Mouse (Mus musculus): ENCODE results near the gene Lrrc34. TPM values are rescaled to one million over a fixed set of nuclear protein-coding genes. Genes with fewer than 3 reads are reported as not detected.
A peak's percentile ranks its signal among the peaks of the same experiment; 100 is the strongest.

The Lrrc34 gene
- 1.8 and 2.5 TPM in 2 replicates for polyA plus RNA-seq (2016; fragmentation: Nextera tagmentation; extraction: Ambion mirVana)

GRCm38 (mm10) chr3:30647440-30648090, at the start of gene Lrrc34:
Gene Lrrc34, minus strand, starts transcription at chr3:30647869.
- peak; percentile 85 for DNase-seq (ENCODE audit: low spot score)
- peak within 1 kb of the TSS; percentile 78 for H3K27ac ChIP-seq (replicated peaks)
- peaks cover 25% of the 10 kb centered on the region for H3K4me1 ChIP-seq
- H3K4me3 ChIP-seq: peak within 1 kb of the TSS; percentile 58
- H3K36me3 ChIP-seq: no peaks in the 10 kb centered on the region
- no peaks in the 10 kb centered on the region for H3K9me3 ChIP-seq (replicated peaks)
- WGBS: 2% methylated on average over 25 of the region's 25 CpGs
- peaks cover 44% of the 10 kb centered on the region for H3K27me3 ChIP-seq (ENCODE audit: low read depth, poor library complexity, severe bottlenecking)

DNA sequence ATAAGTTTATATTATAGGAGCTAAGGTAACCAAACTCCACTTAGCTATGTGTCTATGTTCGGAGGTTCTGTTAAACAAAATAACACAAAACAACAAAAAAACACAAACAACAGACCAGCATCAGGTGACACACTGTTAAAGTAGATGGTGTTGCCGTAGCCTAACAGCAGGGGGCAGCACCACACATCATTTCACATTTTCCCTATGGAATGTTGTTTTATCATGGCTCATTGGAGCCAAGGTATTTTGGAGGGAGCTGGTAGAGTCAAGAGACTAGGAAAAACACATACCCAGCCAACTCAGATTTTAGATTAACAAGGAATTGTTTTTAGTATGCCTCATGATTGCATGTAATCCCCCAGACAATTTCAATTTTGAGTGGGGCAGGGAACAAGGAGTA, 48.7 kb upstream of the Lrrc34 start:
- WGBS: 19% methylated on average over 2 of the region's 2 CpGs
- DNase-seq (ENCODE audit: low spot score): peak; percentile 51
- no peak overlapping the region for H3K4me3 ChIP-seq
- no peaks in the 10 kb centered on the region for H3K9me3 ChIP-seq (replicated peaks)
- no peaks in the 10 kb centered on the region for H3K36me3 ChIP-seq
- no peak overlapping the region for H3K27ac ChIP-seq (replicated peaks)
- no peaks in the 10 kb centered on the region for H3K27me3 ChIP-seq (ENCODE audit: low read depth, poor library complexity, severe bottlenecking)
- H3K4me1 ChIP-seq: no peaks in the 10 kb centered on the region

DNA sequence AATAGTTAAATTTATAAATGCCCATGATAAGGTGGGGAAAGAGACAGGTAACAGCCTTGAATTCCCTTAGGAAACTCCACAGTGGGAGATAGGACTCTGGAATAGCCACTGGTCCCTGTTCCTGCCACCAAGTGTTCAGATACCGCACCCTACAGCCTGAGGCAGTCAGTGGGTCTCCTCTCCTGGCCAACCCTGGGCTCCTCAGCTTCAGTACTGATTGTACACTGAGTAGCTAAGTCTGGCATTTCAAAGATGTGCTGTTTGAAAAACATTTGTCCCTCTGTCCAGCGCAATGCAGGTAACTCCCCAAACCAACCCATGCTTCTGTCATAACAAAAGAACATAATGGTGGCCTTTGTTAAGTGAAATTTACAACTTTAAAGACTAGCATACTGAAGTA, 48.0 kb upstream of the Lrrc34 start:
- Histone ChIP-seq H3K9me3 (replicated peaks) (no peaks in the 10 kb centered on the region), H3K4me3 (no peak overlapping the region), H3K36me3 (no peaks in the 10 kb centered on the region), H3K27ac (replicated peaks) (no peak overlapping the region), H3K4me1 (no peaks in the 10 kb centered on the region), H3K27me3 (ENCODE audit: low read depth, poor library complexity, severe bottlenecking) (no peaks in the 10 kb centered on the region)
- DNase-seq (ENCODE audit: low spot score): no peak
- WGBS: 93% methylated on average over 2 of the region's 2 CpGs

DNA sequence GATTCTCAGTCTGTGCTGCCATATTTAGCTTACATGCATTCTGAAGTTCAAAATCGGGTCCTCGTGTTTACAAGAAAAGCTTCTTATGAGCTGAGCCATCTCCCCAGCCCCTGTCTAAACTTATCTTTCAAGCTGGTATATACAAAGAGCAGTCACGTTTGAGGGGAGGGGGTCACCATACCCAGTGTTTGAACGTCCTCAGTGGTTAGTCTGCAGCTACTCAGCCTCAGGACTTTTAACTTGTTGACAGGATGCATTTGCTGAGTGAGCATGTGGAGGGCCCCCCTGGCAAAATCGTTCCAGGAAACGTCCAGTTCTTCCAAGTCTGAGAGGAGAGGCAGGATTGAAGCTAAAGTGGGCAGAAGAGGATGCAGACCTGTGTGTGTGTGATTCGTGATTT, 43.3 kb upstream of the Lrrc34 start:
- Histone ChIP-seq H3K36me3 (no peaks in the 10 kb centered on the region), H3K27ac (replicated peaks) (no peak overlapping the region), H3K9me3 (replicated peaks) (no peaks in the 10 kb centered on the region), H3K4me1 (no peaks in the 10 kb centered on the region), H3K4me3 (no peak overlapping the region), H3K27me3 (ENCODE audit: low read depth, poor library complexity, severe bottlenecking) (no peaks in the 10 kb centered on the region)
- WGBS: 73% methylated on average over 7 of the region's 7 CpGs
- no peak for DNase-seq (ENCODE audit: low spot score)

DNA sequence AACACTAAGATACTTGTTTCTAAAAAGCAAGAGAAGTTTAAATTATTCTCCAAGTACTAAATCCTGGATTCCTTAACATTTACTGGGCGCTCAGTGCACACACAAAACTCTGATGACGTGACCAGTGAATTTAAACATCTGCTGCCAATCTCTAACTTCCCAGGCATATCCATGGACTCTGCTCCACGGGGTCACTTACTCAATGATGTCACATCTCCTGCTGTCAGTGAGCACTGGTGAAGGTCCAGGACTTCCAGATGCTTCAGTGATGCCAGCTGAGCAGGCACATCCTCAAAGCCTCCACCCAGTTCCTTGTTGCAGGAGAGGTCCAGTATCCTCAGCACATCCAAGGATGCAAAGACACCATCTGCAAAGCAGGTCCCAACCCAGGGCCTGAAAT, 39.5 kb upstream of the Lrrc34 start:
- no peaks in the 10 kb centered on the region for H3K36me3 ChIP-seq
- no peaks in the 10 kb centered on the region for H3K27me3 ChIP-seq (ENCODE audit: low read depth, poor library complexity, severe bottlenecking)
- WGBS: 79% methylated on average over 3 of the region's 3 CpGs
- H3K4me1 ChIP-seq: no peaks in the 10 kb centered on the region
- no peaks in the 10 kb centered on the region for H3K9me3 ChIP-seq (replicated peaks)
- no peak overlapping the region for H3K4me3 ChIP-seq
- no peak overlapping the region for H3K27ac ChIP-seq (replicated peaks)
- DNase-seq (ENCODE audit: low spot score): no peak

- Histone ChIP-seq H3K27ac (replicated peaks) (no peak overlapping the region), H3K4me1 (no peaks in the 10 kb centered on the region), H3K9me3 (replicated peaks) (no peaks in the 10 kb centered on the region), H3K4me3 (no peak overlapping the region), H3K27me3 (ENCODE audit: low read depth, poor library complexity, severe bottlenecking) (no peaks in the 10 kb centered on the region), H3K36me3 (no peaks in the 10 kb centered on the region)
- DNase-seq (ENCODE audit: low spot score): no peak
- WGBS: 91% methylated on average over 6 of the region's 6 CpGs
Observed at GRCm38 (mm10) chr3:30683190-30683589, 35.5 kb upstream of the Lrrc34 start.

- no peak for DNase-seq (ENCODE audit: low spot score)
- Histone ChIP-seq H3K27me3 (ENCODE audit: low read depth, poor library complexity, severe bottlenecking) (no peaks in the 10 kb centered on the region), H3K27ac (replicated peaks) (no peak overlapping the region), H3K4me3 (no peak overlapping the region), H3K4me1 (no peaks in the 10 kb centered on the region), H3K36me3 (no peaks in the 10 kb centered on the region), H3K9me3 (replicated peaks) (no peaks in the 10 kb centered on the region)
- 86% methylated on average over 9 of the region's 9 CpGs for WGBS
Observed at GRCm38 (mm10) chr3:30658486-30658885, 10.8 kb upstream of the Lrrc34 start.

- Histone ChIP-seq H3K9me3 (replicated peaks) (no peaks in the 10 kb centered on the region), H3K27me3 (ENCODE audit: low read depth, poor library complexity, severe bottlenecking) (peaks cover 8% of the 10 kb centered on the region), H3K27ac (replicated peaks) (no peak overlapping the region), H3K4me1 (no peaks in the 10 kb centered on the region), H3K4me3 (no peak overlapping the region), H3K36me3 (no peaks in the 10 kb centered on the region)
- no peak for DNase-seq (ENCODE audit: low spot score)
- 87% methylated on average over 5 of the region's 5 CpGs for WGBS
Observed at GRCm38 (mm10) chr3:30655937-30656336, 8.3 kb upstream of the Lrrc34 start.

DNA sequence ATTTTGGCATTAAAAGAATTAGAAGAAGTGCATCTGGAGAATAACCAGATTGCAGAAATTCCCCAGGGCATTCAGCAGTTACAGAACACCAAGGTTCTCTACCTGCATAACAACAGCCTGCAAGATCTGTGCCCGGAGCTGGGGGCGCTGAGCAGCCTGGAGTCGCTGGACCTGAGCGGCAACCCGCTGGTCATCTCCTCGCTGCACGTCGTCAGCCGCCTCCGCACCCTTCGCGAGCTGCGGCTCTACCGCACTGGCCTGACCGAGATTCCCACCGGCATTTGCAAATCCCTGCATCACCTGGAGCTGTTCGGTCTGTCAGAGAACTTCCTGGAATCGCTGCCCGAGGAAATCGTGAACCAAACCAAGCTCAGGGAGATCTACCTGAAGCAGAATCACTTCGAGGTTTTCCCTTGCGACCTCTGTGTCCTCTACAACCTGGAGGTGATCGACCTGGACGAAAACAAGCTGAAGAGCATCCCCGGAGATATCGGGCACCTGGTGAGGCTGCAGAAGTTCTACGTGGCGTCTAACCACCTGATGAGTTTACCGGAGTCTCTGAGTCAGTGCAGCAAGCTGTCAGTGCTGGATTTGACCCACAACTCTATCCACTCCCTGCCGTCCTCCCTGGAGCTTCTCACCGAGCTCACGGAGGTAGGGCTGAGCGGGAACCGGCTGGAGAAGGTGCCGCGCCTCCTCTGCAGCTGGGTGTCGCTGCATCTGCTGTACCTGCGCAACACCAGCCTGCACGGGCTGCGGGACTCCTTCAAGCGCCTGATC, 2.6 kb upstream of the Lrrc34 start:
- peak; percentile 38 for DNase-seq (ENCODE audit: low spot score)
- under 1% methylated on average over 41 of the region's 41 CpGs for WGBS
- Histone ChIP-seq H3K27me3 (ENCODE audit: low read depth, poor library complexity, severe bottlenecking) (peaks cover 44% of the 10 kb centered on the region), H3K4me3 (peak overlapping the region; percentile 51), H3K4me1 (peaks cover 25% of the 10 kb centered on the region), H3K27ac (replicated peaks) (no peak overlapping the region), H3K9me3 (replicated peaks) (no peaks in the 10 kb centered on the region), H3K36me3 (no peaks in the 10 kb centered on the region)

DNA sequence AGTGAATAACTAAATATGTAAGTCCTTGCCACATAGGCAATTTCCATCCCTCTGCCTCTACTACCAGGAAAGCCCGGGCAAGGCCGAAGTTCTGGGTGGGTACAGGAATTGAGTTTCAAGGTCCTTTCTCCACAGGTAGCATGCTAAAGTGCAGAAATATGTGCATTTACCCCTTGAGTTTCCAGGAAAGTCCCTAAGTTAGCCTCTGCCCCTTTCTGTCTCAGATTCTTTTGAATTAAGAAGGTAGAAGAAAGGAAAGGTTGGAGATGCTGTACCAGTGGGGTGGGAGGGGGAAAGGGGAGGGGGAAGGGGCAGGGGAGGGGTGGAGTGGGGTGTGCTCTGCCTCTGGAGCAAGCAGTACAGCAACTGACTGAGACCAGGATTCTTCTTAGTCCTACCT, 797 bp upstream of the Lrrc34 start:
- no peak overlapping the region for H3K4me3 ChIP-seq
- no peaks in the 10 kb centered on the region for H3K9me3 ChIP-seq (replicated peaks)
- DNase-seq (ENCODE audit: low spot score): no peak
- no peak overlapping the region for H3K27ac ChIP-seq (replicated peaks)
- WGBS: 96% methylated on average over 2 of the region's 2 CpGs
- H3K4me1 ChIP-seq: peaks cover 25% of the 10 kb centered on the region
- H3K27me3 ChIP-seq (ENCODE audit: low read depth, poor library complexity, severe bottlenecking): peaks cover 44% of the 10 kb centered on the region
- no peaks in the 10 kb centered on the region for H3K36me3 ChIP-seq

DNA sequence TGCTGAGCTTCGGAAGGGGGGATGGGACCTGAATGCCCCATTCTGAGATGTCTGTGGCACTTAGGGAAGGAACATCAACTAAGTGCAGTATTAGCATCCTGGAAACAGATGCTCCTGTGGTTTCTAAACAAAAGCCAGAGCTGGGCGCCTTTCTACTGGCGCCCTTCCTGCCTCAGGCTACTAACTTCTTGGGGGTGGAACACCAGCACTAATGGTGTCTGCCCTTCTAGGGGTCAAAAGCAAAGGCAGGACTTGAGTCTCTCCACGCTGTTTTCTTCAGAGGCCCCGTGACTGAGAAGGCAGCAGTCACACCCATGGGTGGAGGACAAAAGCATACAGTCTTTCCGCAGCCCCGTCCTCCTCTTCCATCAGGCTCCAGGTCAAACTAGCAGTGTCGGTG, 908 bp downstream of the Lrrc34 start:
- 54% methylated on average over 8 of the region's 8 CpGs for WGBS

DNA sequence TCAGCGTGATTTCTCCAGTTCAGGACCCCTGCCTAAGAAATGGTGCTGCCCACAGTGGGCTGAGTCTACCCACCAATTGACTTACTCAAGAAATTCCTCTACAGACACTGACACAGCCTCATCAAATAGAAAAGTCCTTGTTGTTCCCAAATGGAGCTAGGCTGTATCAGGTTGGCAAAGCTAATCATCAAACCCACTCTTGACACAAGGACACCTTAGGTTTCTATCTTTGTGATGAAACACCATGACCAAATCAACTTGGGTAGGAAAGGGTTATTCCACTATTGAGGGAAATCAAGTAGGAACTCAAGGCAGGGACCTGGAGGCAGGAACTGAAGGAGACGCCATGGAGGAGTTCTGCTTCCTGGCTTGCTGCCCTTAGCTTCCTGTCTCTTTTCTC, 3.5 kb downstream of the Lrrc34 start, which contains the start of gene Lrriq4:
Gene Lrriq4 (plus strand): TSS at position 301 of the 400 bp plus-strand sequence.
- Histone ChIP-seq H3K27me3 (ENCODE audit: low read depth, poor library complexity, severe bottlenecking) (peaks cover 18% of the 10 kb centered on the region), H3K4me3 (no peak within 1 kb of the TSS), H3K4me1 (peaks cover 15% of the 10 kb centered on the region), H3K36me3 (no peaks in the 10 kb centered on the region), H3K9me3 (replicated peaks) (no peaks in the 10 kb centered on the region), H3K27ac (replicated peaks) (no peak within 1 kb of the TSS)
- no peak for DNase-seq (ENCODE audit: low spot score)
- WGBS: 80% methylated on average over 2 of the region's 2 CpGs

More for the DNA sequence above, 908 bp downstream of the Lrrc34 start:
- Histone ChIP-seq H3K27me3 (ENCODE audit: low read depth, poor library complexity, severe bottlenecking) (peaks cover 44% of the 10 kb centered on the region), H3K4me3 (peak overlapping the region; percentile 58), H3K27ac (replicated peaks) (no peak overlapping the region), H3K9me3 (replicated peaks) (no peaks in the 10 kb centered on the region), H3K4me1 (peaks cover 25% of the 10 kb centered on the region), H3K36me3 (no peaks in the 10 kb centered on the region)
- no peak for DNase-seq (ENCODE audit: low spot score)

GRCm38 (mm10) chr3:30635629-30636028, 12.0 kb downstream of the Lrrc34 start:
- Histone ChIP-seq H3K4me1 (no peaks in the 10 kb centered on the region), H3K36me3 (no peaks in the 10 kb centered on the region), H3K9me3 (replicated peaks) (no peaks in the 10 kb centered on the region), H3K27ac (replicated peaks) (no peak overlapping the region), H3K4me3 (no peak overlapping the region), H3K27me3 (ENCODE audit: low read depth, poor library complexity, severe bottlenecking) (no peaks in the 10 kb centered on the region)
- 87% methylated on average over 4 of the region's 4 CpGs for WGBS
- no peak for DNase-seq (ENCODE audit: low spot score)

Data from midbrain, embryonic 10.5 days (tissue).